Mouse (Mus musculus): ENCODE data around the gene Slc12a7. TPM values are rescaled to one million over a fixed set of nuclear protein-coding genes. Genes with fewer than 3 reads are reported as not detected.

The Slc12a7 gene
- polyA plus RNA-seq, 1 experiment from 2014 or later, result 19.7 TPM

DNA sequence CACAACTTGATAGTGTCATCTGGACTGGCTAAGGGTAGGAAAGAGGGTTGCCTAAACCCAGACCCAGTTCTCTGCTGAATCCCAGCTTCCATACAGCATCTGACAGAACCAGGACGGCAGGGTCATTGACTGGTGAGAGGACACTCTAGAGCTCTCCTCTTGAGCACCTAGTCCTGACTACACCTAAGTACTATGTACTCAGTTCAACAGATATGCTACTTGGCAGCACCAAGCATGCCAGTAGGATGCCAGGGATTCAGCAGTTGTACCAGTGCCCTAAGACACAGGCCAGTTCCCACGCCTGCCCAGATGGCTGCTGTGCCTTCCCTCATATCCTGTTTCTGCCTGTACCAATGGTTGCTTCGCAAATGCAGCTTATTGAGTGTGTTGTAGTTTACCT lies 80.0 kb downstream of the Slc12a7 start:
- no peak overlapping the region for H3K4me3 ChIP-seq (ENCODE audit: low read depth, low read length)
- H3K9me3 ChIP-seq (ENCODE audit: low read depth, low read length), result no peaks in the 10 kb centered on the region
- DNase-seq (no peak), ATAC-seq (ENCODE audit: insufficient read depth) (no peak)
- H3K9ac ChIP-seq, result no peak overlapping the region
- 92% methylated on average over 3 of the region's 3 CpGs for WGBS
- no peak overlapping the region for H3K4me2 ChIP-seq
- TF ChIP-seq CTCF (IDR thresholded peaks at IDR 0.05; ENCODE audit: low read depth), result no peak
- H3K27ac ChIP-seq (ENCODE audit: low read depth), result no peak overlapping the region
- H3K27me3 ChIP-seq (ENCODE audit: insufficient read depth, low read length), result no peaks in the 10 kb centered on the region
- peaks cover 62% of the 10 kb centered on the region for H3K36me3 ChIP-seq (ENCODE audit: insufficient read depth)
- H3K4me1 ChIP-seq (ENCODE audit: insufficient read depth), result no peaks in the 10 kb centered on the region

DNA sequence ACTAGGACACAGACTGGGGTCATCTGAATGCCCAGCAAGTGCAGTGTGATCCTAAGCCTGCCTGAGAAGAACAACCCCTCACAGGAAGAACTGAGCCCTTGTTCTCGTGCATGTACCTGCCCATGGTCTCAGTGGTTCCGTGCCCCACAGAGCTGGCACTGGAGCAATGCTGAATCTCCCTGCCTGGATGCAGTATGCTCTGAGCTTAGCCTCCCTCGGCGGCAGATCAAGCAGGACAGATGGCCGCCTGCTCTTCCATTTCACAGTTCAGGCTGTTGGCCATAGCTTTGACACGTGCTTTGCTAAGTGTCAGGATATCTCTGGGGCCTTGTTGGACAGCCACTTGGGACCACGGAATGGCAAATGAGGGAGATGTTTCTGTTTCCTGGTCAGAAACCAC lies 81.3 kb downstream of the Slc12a7 start:
- no peak overlapping the region for H3K9ac ChIP-seq
- peaks cover 52% of the 10 kb centered on the region for H3K36me3 ChIP-seq (ENCODE audit: insufficient read depth)
- ATAC-seq (ENCODE audit: insufficient read depth), result no peak
- H3K4me3 ChIP-seq (ENCODE audit: low read depth, low read length), result no peak overlapping the region
- no peak overlapping the region for H3K27ac ChIP-seq (ENCODE audit: low read depth)
- whole genome bisulfite sequencing, result 91% methylated on average over 7 of the region's 7 CpGs
- no peaks in the 10 kb centered on the region for H3K4me1 ChIP-seq (ENCODE audit: insufficient read depth)
- DNase-seq, result no peak
- H3K9me3 ChIP-seq (ENCODE audit: low read depth, low read length), result no peaks in the 10 kb centered on the region
- H3K4me2 ChIP-seq, result no peak overlapping the region
- H3K27me3 ChIP-seq (ENCODE audit: insufficient read depth, low read length), result no peaks in the 10 kb centered on the region
- TF ChIP-seq CTCF (IDR thresholded peaks at IDR 0.05; ENCODE audit: low read depth), result no peak

DNA sequence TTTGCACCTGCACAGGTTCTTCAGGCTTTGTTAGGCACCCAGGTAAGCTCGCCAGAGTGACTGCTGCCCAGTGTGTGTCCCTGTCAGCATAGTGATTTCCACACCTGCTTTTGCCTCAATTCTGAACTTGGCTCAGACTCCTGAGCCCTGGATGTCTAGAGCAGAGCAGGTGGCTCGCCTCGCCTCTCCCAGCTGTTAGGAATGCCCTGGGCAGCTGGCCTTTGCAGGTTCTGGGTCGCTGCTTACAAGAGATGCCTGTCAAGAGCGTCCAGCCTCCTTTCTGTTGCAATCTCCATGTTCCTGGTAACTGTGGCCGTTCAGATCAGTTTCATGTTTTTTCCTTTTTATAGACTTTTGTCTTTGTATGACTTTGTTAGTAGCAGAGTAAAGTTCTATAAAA lies 83.4 kb downstream of the Slc12a7 start:
- no peak for ATAC-seq (ENCODE audit: insufficient read depth)
- Histone ChIP-seq H3K27me3 (ENCODE audit: insufficient read depth, low read length) (no peaks in the 10 kb centered on the region), H3K36me3 (ENCODE audit: insufficient read depth) (peaks cover 31% of the 10 kb centered on the region), H3K4me3 (ENCODE audit: low read depth, low read length) (no peak overlapping the region), H3K27ac (ENCODE audit: low read depth) (no peak overlapping the region), H3K4me2 (no peak overlapping the region), H3K9me3 (ENCODE audit: low read depth, low read length) (no peaks in the 10 kb centered on the region), H3K9ac (no peak overlapping the region), H3K4me1 (ENCODE audit: insufficient read depth) (no peaks in the 10 kb centered on the region)
- WGBS, result 65% methylated on average over 6 of the region's 6 CpGs
- TF ChIP-seq CTCF (IDR thresholded peaks at IDR 0.05; ENCODE audit: low read depth), result no peak
- no peak for DNase-seq

DNA sequence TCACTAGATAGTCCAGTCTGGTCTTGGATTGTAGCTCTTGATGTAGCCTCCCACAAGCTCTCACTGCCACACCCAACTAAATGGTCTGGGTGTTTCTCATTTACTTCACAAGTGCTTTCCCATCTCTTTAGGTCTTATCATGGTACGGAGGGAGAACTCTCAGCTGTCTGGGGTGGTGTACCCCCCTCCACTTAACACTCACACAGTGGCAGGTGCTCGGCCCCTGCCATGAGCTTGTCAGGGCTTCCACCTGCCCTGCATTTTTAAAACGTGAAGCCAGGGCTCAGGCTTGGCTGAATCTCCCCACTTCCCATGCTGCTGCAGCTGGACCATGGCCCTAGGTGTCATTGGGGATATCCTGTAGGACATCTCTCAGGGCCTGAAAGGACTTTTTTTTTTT lies 86.0 kb downstream of the Slc12a7 start:
- H3K4me3 ChIP-seq (ENCODE audit: low read depth, low read length), result no peak overlapping the region
- DNase-seq, result no peak
- no peak for ATAC-seq (ENCODE audit: insufficient read depth)
- no peak overlapping the region for H3K27ac ChIP-seq (ENCODE audit: low read depth)
- H3K4me2 ChIP-seq, result no peak overlapping the region
- peaks cover 17% of the 10 kb centered on the region for H3K36me3 ChIP-seq (ENCODE audit: insufficient read depth)
- H3K9ac ChIP-seq, result no peak overlapping the region
- TF ChIP-seq CTCF (IDR thresholded peaks at IDR 0.05; ENCODE audit: low read depth), result no peak
- no peaks in the 10 kb centered on the region for H3K4me1 ChIP-seq (ENCODE audit: insufficient read depth)
- H3K9me3 ChIP-seq (ENCODE audit: low read depth, low read length), result no peaks in the 10 kb centered on the region
- WGBS, result 65% methylated on average over 3 of the region's 3 CpGs
- no peaks in the 10 kb centered on the region for H3K27me3 ChIP-seq (ENCODE audit: insufficient read depth, low read length)

DNA sequence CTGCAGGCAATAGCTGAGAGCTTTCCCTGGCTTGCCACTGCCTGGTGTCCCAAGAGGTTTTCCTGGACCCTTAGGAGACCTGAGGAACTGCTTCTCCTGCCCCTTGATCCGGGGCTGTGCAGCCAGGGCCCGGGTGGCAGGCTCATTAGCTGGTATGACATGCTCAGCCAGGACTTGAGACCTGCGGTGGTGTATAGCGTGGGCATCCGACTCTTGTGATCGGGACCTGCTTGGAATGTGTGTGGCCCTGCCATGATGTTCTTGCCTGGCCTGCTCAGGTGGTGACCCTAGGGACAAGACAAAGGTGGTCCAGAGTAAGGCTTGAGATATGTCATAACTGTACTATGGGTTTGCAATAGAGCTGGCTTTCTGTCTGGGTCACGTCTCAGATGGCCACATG lies 88.4 kb downstream of the Slc12a7 start:
- Histone ChIP-seq H3K9me3 (ENCODE audit: low read depth, low read length) (no peaks in the 10 kb centered on the region), H3K27me3 (ENCODE audit: insufficient read depth, low read length) (no peaks in the 10 kb centered on the region), H3K4me2 (no peak overlapping the region), H3K4me1 (ENCODE audit: insufficient read depth) (no peaks in the 10 kb centered on the region), H3K9ac (no peak overlapping the region), H3K36me3 (ENCODE audit: insufficient read depth) (0 out of 2 replicates have a peak, but pooled peaks cover 2% of the 10 kb centered on the region), H3K4me3 (ENCODE audit: low read depth, low read length) (no peak overlapping the region), H3K27ac (ENCODE audit: low read depth) (no peak overlapping the region)
- TF ChIP-seq CTCF (IDR thresholded peaks at IDR 0.05; ENCODE audit: low read depth), result no peak
- 85% methylated on average over 7 of the region's 7 CpGs for WGBS
- no peak for ATAC-seq (ENCODE audit: insufficient read depth)
- DNase-seq, result no peak

DNA sequence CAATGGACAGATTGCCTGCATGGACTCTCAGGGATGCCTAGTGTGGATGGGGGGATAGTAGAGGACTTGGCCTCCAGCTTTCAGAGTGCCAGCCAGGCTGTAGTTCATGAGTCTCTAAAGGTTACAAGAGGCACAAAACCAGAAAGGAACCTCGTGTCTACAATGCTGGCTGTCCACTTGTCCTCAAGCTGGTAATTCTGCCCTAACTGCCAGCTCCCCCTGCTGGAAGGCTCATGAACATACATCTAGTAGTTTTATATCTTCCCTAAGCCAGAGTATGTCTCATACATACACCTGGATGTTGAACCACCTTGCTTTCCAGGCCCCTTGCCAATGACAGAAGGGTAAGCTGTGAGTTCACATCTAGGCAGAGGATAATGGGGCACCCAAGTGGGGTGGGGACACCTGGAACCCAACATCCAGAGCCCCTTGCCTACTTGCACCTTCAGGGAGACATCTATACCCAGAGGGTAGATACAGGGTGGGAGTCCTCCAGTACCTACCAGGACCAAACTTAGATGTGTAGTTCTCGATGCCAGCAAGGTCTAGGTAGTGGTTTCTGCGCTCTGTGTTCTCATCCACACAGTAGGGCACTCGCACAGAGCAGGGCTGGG lies 89.4 kb downstream of the Slc12a7 start:
- peak; percentile 86 for TF ChIP-seq CTCF (IDR thresholded peaks at IDR 0.05; ENCODE audit: low read depth)
- no peak overlapping the region for H3K4me3 ChIP-seq (ENCODE audit: low read depth, low read length)
- WGBS, result 58% methylated on average over 4 of the region's 4 CpGs
- no peaks in the 10 kb centered on the region for H3K9me3 ChIP-seq (ENCODE audit: low read depth, low read length)
- H3K9ac ChIP-seq, result no peak overlapping the region
- ATAC-seq (ENCODE audit: insufficient read depth) (peak; percentile 45; the same call in 1 of the 2 replicates), DNase-seq (peak; percentile 78)
- no peaks in the 10 kb centered on the region for H3K27me3 ChIP-seq (ENCODE audit: insufficient read depth, low read length)
- H3K36me3 ChIP-seq (ENCODE audit: insufficient read depth), result no peaks in the 10 kb centered on the region
- H3K27ac ChIP-seq (ENCODE audit: low read depth), result no peak overlapping the region
- H3K4me1 ChIP-seq (ENCODE audit: insufficient read depth), result no peaks in the 10 kb centered on the region
- no peak overlapping the region for H3K4me2 ChIP-seq

DNA sequence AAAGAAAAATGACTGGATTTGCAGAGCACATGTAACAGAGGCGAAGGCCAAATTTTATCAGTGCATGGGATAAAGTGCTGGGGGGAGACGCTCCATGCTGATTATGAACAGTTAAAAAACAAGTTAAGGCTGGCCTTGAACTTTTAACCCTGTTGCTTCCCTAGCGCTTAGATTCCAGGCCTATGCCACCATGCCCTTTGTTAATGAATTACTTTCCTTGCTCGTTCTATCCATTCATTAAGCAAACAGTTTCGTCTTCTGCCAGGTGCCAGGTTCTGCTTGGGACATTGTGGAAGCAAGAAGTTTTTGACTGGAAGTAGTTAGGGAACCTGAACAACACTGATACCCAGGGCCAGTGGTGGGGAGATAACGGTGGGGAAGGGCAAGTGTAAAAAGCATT lies 90.8 kb downstream of the Slc12a7 start:
- no peak overlapping the region for H3K27ac ChIP-seq (ENCODE audit: low read depth)
- DNase-seq, result no peak
- no peak for ATAC-seq (ENCODE audit: insufficient read depth)
- H3K9ac ChIP-seq, result no peak overlapping the region
- TF ChIP-seq CTCF (IDR thresholded peaks at IDR 0.05; ENCODE audit: low read depth), result no peak
- H3K36me3 ChIP-seq (ENCODE audit: insufficient read depth), result no peaks in the 10 kb centered on the region
- H3K4me2 ChIP-seq, result no peak overlapping the region
- H3K4me1 ChIP-seq (ENCODE audit: insufficient read depth), result no peaks in the 10 kb centered on the region
- H3K4me3 ChIP-seq (ENCODE audit: low read depth, low read length), result no peak overlapping the region
- 59% methylated on average over 6 of the region's 6 CpGs for WGBS
- H3K9me3 ChIP-seq (ENCODE audit: low read depth, low read length), result no peaks in the 10 kb centered on the region
- no peaks in the 10 kb centered on the region for H3K27me3 ChIP-seq (ENCODE audit: insufficient read depth, low read length)
